Mouse (Mus musculus): Measurements from ENCODE around the gene Cryzl1. TPM values are rescaled to one million over a fixed set of nuclear protein-coding genes. Genes with fewer than 3 reads are reported as not detected.

The Cryzl1 gene
- 115 and 127 TPM in 2 replicates for polyA plus RNA-seq (2015; fragmentation: Nextera tagmentation; extraction: Ambion mirVana)

DNA sequence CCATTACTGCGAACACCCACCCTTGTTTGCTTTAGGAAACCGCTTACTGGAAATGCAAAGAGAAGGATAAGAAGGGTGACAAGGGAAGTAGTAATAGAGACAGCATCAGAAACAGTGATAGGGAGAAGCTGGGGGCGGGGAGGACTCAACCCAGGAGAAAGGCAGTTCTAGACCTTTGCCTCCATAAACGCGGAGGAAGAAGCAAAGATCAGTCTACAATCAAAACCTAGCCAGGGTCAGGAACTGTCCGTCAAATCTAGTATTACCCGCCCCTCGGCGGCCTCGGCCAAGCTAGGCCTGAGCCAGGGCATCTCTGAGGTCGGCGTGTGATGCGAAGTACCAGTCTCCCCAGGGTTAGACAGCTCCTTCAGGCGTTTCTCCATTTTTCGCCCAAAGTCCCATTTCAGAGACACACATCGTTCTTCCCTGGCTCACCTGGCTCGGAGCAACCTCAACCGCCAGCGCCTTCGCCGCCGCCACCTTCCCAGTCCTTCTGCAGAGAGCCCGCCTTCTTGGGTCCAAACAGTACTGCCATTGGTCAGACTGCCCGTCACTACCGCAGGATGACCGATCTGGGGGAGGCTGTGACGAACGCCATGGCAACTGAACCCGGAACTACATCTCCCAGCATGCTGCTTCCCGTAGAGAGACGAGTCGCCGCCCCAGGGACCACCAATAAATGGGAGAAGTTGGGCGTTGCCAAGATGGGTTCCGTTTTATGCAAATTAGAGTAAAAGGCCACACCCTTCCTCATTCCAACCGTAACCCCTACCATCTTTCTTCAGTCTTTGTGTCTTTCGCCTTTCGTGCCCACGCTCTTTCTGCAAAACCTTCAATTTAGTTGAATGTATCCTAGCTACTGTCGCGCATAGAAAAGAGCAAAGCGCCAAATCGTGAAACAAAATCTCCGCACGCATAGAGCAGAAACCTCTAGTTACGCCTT is at the start of gene Cryzl1:
Cryzl1 (minus strand) TSS at position 853 of the 943 bp plus-strand sequence.
- Histone ChIP-seq H3K4me3 (peak within 1 kb of the TSS; percentile 95), H3K36me3 (replicated peaks) (no peaks in the 10 kb centered on the region; the same call in 1 of the 2 replicates), H3K9ac (peak within 1 kb of the TSS; percentile 96), H3K27ac (peak within 1 kb of the TSS; percentile 97), H3K9me3 (no peaks in the 10 kb centered on the region), H3K4me2 (peak within 1 kb of the TSS; percentile 73), H3K27me3 (replicated peaks) (no peaks in the 10 kb centered on the region), H3K4me1 (peaks cover 35% of the 10 kb centered on the region)
- ATAC-seq (replicated peaks), result peak; percentile 97
- WGBS, result 1% methylated on average over 46 of the region's 46 CpGs

DNA sequence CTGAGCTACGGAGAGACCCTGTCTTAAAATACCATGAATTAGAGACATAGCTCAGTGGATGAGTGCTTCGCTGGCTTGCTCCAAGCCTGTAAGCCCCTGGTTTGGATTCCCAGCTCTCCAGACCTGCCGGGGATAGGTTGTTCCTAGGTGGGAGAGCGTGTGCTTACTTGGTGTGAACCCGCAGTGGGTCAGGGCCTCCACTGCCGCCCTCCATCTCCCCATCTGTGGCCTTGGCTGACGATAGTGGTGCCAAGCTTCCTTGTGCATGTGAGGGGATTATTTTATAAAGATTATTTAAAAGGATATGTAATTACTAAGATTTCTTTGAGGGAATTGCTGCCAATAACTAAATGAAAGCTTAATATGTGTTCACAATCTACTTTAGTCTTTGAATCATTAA is 43.8 kb upstream of the Cryzl1 start:
- H3K36me3 ChIP-seq (replicated peaks), result no peaks in the 10 kb centered on the region
- H3K27ac ChIP-seq, result 0 out of 2 replicates have a peak overlapping the region, but pooled peaks have one; percentile 28
- no peak for ATAC-seq (replicated peaks)
- 79% methylated on average over 7 of the region's 7 CpGs for WGBS
- no peaks in the 10 kb centered on the region for H3K9me3 ChIP-seq
- no peak overlapping the region for H3K9ac ChIP-seq
- no peaks in the 10 kb centered on the region for H3K27me3 ChIP-seq (replicated peaks)
- no peak overlapping the region for H3K4me2 ChIP-seq
- no peak overlapping the region for H3K4me3 ChIP-seq
- peaks cover 41% of the 10 kb centered on the region for H3K4me1 ChIP-seq

DNA sequence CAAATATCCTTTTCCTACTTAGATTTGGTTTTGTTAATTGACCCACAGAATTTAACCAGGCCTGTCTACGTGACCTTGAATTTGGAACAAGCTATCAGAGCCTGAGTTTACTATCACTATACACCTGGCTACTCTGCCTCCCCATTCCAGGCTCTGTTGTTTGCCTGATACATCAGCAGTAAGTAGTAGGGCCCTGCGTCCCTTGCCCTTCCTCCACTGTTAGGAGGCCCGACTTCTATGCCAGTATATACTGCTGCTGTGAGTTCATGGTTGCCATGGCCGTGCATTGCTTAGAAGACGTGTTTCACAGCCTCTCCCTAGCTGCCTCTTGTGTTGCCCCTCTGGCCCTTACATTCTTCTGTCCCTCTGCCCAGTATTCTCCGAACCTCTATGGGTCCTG is 42.6 kb upstream of the Cryzl1 start:
- H3K9ac ChIP-seq, result no peak overlapping the region

DNA sequence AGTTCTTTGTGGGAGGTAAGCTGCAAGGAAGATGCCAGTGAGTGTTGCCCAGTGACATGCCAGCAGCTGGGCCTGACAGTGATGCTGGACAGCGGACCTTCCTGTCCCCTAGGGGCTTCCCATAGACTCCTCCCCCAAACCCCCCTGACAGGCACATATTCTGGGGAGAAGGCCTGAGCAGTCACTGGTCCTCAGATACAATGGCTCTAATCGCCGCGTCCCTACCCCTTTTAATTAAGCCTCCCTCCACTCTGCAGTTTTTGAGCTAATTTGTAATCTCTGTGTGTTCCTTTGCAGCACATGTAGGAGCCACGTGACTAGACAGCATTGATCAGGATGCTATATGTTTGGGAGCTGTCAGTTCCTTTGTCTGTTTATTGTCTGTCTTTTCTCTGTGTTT is 41.9 kb upstream of the Cryzl1 start:
- peaks cover 58% of the 10 kb centered on the region for H3K4me1 ChIP-seq
- no peaks in the 10 kb centered on the region for H3K9me3 ChIP-seq
- WGBS, result 8% methylated on average over 5 of the region's 5 CpGs
- no peak overlapping the region for H3K4me3 ChIP-seq
- H3K9ac ChIP-seq, result no peak overlapping the region
- peak overlapping the region; percentile 77 for H3K27ac ChIP-seq
- H3K4me2 ChIP-seq, result peak overlapping the region; percentile 21; the same call in 1 of the 2 replicates
- H3K27me3 ChIP-seq (replicated peaks), result no peaks in the 10 kb centered on the region
- no peaks in the 10 kb centered on the region for H3K36me3 ChIP-seq (replicated peaks)
- ATAC-seq (replicated peaks), result peak; percentile 67

More for the DNA sequence above, 42.6 kb upstream of the Cryzl1 start:
- peak overlapping the region; percentile 77 for H3K27ac ChIP-seq
- peaks cover 54% of the 10 kb centered on the region for H3K4me1 ChIP-seq
- ATAC-seq (replicated peaks), result no peak; the same call in 1 of the 2 replicates
- H3K4me2 ChIP-seq, result no peak overlapping the region
- H3K27me3 ChIP-seq (replicated peaks), result no peaks in the 10 kb centered on the region
- 71% methylated on average over 6 of the region's 6 CpGs for WGBS
- H3K4me3 ChIP-seq, result no peak overlapping the region
- H3K36me3 ChIP-seq (replicated peaks), result no peaks in the 10 kb centered on the region
- H3K9me3 ChIP-seq, result no peaks in the 10 kb centered on the region

DNA sequence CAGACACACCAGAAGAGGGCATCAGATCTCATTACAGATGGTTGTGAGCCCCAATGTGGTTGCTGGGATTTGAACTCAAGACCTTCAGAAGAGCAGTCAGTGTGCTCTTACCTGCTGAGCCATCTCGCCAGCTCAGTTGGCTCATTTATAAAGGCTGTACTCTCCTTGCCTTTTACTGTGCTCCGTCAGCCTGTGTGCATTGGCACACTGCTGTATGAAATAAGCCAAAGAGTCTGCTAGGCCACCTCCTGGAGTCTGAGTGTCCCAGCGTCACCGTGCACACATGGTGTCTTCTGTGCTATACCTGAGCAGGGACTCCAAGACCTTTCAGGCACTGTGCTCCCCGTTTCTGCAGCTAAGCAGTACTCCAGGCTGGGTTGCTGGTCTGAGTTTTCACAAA is 41.1 kb upstream of the Cryzl1 start:
- Histone ChIP-seq H3K27me3 (replicated peaks) (no peaks in the 10 kb centered on the region), H3K4me2 (no peak overlapping the region), H3K9ac (no peak overlapping the region), H3K4me1 (peaks cover 59% of the 10 kb centered on the region), H3K36me3 (replicated peaks) (no peaks in the 10 kb centered on the region), H3K9me3 (no peaks in the 10 kb centered on the region), H3K4me3 (no peak overlapping the region), H3K27ac (peak overlapping the region; percentile 77; the same call in 1 of the 2 replicates)
- ATAC-seq (replicated peaks), result no peak
- 67% methylated on average over 5 of the region's 5 CpGs for WGBS

GRCm38 (mm10) chr16:91768586-91768985 is 39.8 kb upstream of the Cryzl1 start:
- WGBS, result 93% methylated on average over 6 of the region's 6 CpGs
- H3K4me1 ChIP-seq, result peaks cover 68% of the 10 kb centered on the region

DNA sequence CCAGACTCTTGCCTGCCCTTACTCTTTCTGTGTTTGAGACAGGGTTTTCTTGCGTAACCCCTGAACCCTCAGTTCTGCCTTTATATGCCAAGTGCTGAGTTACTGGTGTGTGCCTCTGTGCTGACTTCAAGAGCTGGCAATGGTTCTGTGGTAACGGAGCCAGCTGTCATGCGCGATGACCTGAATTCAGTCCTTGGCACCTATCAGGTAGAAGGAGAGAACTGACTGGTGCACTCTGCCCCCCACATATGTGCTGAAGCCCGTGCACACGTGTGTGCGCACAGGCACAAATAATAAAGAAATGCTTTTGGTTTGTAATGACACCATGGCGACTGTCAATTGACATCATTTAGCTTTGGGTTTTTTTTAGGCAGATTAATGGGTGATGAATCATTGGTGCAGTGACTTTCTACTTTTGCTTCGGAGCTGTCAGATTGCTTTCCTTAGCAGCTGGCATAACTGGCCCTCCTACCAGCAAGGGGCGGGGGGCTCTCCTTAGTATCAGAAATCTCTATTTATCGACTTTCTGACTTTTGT is 38.5 kb upstream of the Cryzl1 start:
- no peak overlapping the region for H3K4me3 ChIP-seq
- H3K4me1 ChIP-seq, result peaks cover 72% of the 10 kb centered on the region
- H3K27ac ChIP-seq, result no peak overlapping the region
- ATAC-seq (replicated peaks), result no peak
- no peaks in the 10 kb centered on the region for H3K9me3 ChIP-seq
- H3K27me3 ChIP-seq (replicated peaks), result no peaks in the 10 kb centered on the region
- no peak overlapping the region for H3K9ac ChIP-seq
- H3K4me2 ChIP-seq, result no peak overlapping the region
- no peaks in the 10 kb centered on the region for H3K36me3 ChIP-seq (replicated peaks)
- 88% methylated on average over 11 of the region's 11 CpGs for WGBS

More at GRCm38 (mm10) chr16:91768586-91768985, 39.8 kb upstream of the Cryzl1 start:
- Histone ChIP-seq H3K27me3 (replicated peaks) (no peaks in the 10 kb centered on the region), H3K36me3 (replicated peaks) (no peaks in the 10 kb centered on the region), H3K4me2 (no peak overlapping the region), H3K27ac (no peak overlapping the region), H3K9me3 (no peaks in the 10 kb centered on the region), H3K9ac (no peak overlapping the region), H3K4me3 (no peak overlapping the region)
- ATAC-seq (replicated peaks), result no peak

GRCm38 (mm10) chr16:91765816-91766210 is 37.0 kb upstream of the Cryzl1 start:
- no peak for ATAC-seq (replicated peaks)
- H3K4me1 ChIP-seq, result peaks cover 68% of the 10 kb centered on the region
- WGBS, result 88% methylated on average over 15 of the region's 15 CpGs

GRCm38 (mm10) chr16:91765121-91765815 is 36.5 kb upstream of the Cryzl1 start:
- no peaks in the 10 kb centered on the region for H3K9me3 ChIP-seq
- H3K9ac ChIP-seq, result no peak overlapping the region
- H3K4me1 ChIP-seq, result peaks cover 68% of the 10 kb centered on the region
- no peak overlapping the region for H3K4me2 ChIP-seq
- WGBS, result 82% methylated on average over 15 of the region's 15 CpGs
- no peaks in the 10 kb centered on the region for H3K36me3 ChIP-seq (replicated peaks)
- no peaks in the 10 kb centered on the region for H3K27me3 ChIP-seq (replicated peaks)
- no peak overlapping the region for H3K27ac ChIP-seq
- no peak overlapping the region for H3K4me3 ChIP-seq
- no peak for ATAC-seq (replicated peaks)

More at GRCm38 (mm10) chr16:91765816-91766210, 37.0 kb upstream of the Cryzl1 start:
- Histone ChIP-seq H3K36me3 (replicated peaks) (no peaks in the 10 kb centered on the region), H3K27ac (no peak overlapping the region), H3K4me3 (no peak overlapping the region), H3K9me3 (no peaks in the 10 kb centered on the region), H3K4me2 (no peak overlapping the region), H3K27me3 (replicated peaks) (no peaks in the 10 kb centered on the region), H3K9ac (no peak overlapping the region)

- Histone ChIP-seq H3K4me2 (no peak overlapping the region), H3K27me3 (replicated peaks) (no peaks in the 10 kb centered on the region), H3K9me3 (no peaks in the 10 kb centered on the region), H3K4me1 (peaks cover 61% of the 10 kb centered on the region), H3K27ac (no peak overlapping the region), H3K4me3 (no peak overlapping the region), H3K9ac (no peak overlapping the region), H3K36me3 (replicated peaks) (no peaks in the 10 kb centered on the region)
- no peak for ATAC-seq (replicated peaks)
- 62% methylated on average over 6 of the region's 6 CpGs for WGBS
Observed at GRCm38 (mm10) chr16:91764414-91764813, 35.6 kb upstream of the Cryzl1 start.

DNA sequence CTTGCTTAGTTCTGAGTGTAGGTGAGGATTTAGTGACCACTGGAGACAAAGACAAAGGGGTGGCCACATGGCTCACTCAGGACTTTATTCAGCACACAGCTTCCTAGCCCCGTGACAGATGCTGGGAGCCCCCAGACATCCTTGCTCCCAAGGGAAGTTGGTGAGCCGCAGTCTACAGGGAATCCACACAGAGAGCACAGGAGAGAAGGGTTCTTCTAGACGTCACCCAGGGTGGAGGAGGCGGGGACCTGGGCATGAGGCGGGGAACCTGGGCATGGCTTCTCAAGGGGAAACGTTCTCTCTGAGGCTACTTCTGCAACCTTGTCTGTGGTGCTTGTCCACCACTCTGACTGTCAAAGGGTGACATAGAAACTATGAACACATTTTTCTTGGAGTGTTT is 35.2 kb upstream of the Cryzl1 start:
- Histone ChIP-seq H3K9me3 (no peaks in the 10 kb centered on the region), H3K4me3 (no peak overlapping the region), H3K4me2 (no peak overlapping the region), H3K4me1 (peaks cover 59% of the 10 kb centered on the region), H3K27ac (no peak overlapping the region), H3K9ac (no peak overlapping the region), H3K36me3 (replicated peaks) (no peaks in the 10 kb centered on the region), H3K27me3 (replicated peaks) (no peaks in the 10 kb centered on the region)
- no peak for ATAC-seq (replicated peaks)
- 51% methylated on average over 6 of the region's 6 CpGs for WGBS

- WGBS, result 61% methylated on average over 7 of the region's 7 CpGs
Observed at GRCm38 (mm10) chr16:91762476-91762875, 33.7 kb upstream of the Cryzl1 start.

More at GRCm38 (mm10) chr16:91762476-91762875, 33.7 kb upstream of the Cryzl1 start:
- Histone ChIP-seq H3K4me3 (no peak overlapping the region), H3K4me1 (peaks cover 51% of the 10 kb centered on the region), H3K4me2 (no peak overlapping the region), H3K27ac (no peak overlapping the region; the same call in 1 of the 2 replicates), H3K9me3 (no peaks in the 10 kb centered on the region), H3K27me3 (replicated peaks) (no peaks in the 10 kb centered on the region), H3K36me3 (replicated peaks) (no peaks in the 10 kb centered on the region), H3K9ac (no peak overlapping the region)
- no peak for ATAC-seq (replicated peaks)

All from midbrain, embryonic 15.5 days (tissue).